Mouse (Mus musculus): ENCODE measurements around the gene Tdgf1.

The Tdgf1 gene

GRCm38 (mm10) chr9:110945926-110946325 is at the start of gene Tdgf1:
Gene Tdgf1, minus strand, starts transcription at chr9:110946158.
- no peak for DNase-seq

GRCm38 (mm10) chr9:110994716-110995172 is 48.8 kb upstream of the Tdgf1 start:
- peak; percentile 70 for DNase-seq

- DNase-seq = no peak
Observed at GRCm38 (mm10) chr9:110993281-110993709, 47.3 kb upstream of the Tdgf1 start.

GRCm38 (mm10) chr9:110990204-110990603 is 44.2 kb upstream of the Tdgf1 start, which contains the start of gene Rtp3:
Gene Rtp3, minus strand, starts transcription at chr9:110990583.
- no peak for DNase-seq

- no peak for DNase-seq
Observed at GRCm38 (mm10) chr9:110989543-110989942, 43.6 kb upstream of the Tdgf1 start.

- DNase-seq = no peak
Observed at GRCm38 (mm10) chr9:110989141-110989540, 43.2 kb upstream of the Tdgf1 start.

- no peak for DNase-seq
Observed at GRCm38 (mm10) chr9:110988078-110988477, 42.1 kb upstream of the Tdgf1 start.

- DNase-seq = no peak
Observed at GRCm38 (mm10) chr9:110987331-110987730, 41.4 kb upstream of the Tdgf1 start.

GRCm38 (mm10) chr9:110985951-110986350 is 40.0 kb upstream of the Tdgf1 start:
- no peak for DNase-seq

GRCm38 (mm10) chr9:110985541-110985940 is 39.6 kb upstream of the Tdgf1 start:
- DNase-seq = no peak

GRCm38 (mm10) chr9:110984096-110984495 is 38.1 kb upstream of the Tdgf1 start:
- DNase-seq = no peak

- no peak for DNase-seq
Observed at GRCm38 (mm10) chr9:110982351-110982750, 36.4 kb upstream of the Tdgf1 start.

- DNase-seq = no peak
Observed at GRCm38 (mm10) chr9:110979411-110979810, 33.5 kb upstream of the Tdgf1 start.

- no peak for DNase-seq
Observed at GRCm38 (mm10) chr9:110965910-110966231, 19.9 kb upstream of the Tdgf1 start.

- no peak for DNase-seq
Observed at GRCm38 (mm10) chr9:110965062-110965909, 19.3 kb upstream of the Tdgf1 start.

GRCm38 (mm10) chr9:110963566-110964115 is 17.7 kb upstream of the Tdgf1 start:
- no peak for DNase-seq

- no peak for DNase-seq
Observed at GRCm38 (mm10) chr9:110961386-110961785, 15.4 kb upstream of the Tdgf1 start.

- no peak for DNase-seq
Observed at GRCm38 (mm10) chr9:110960230-110961149, 14.5 kb upstream of the Tdgf1 start.

- DNase-seq = no peak
Observed at GRCm38 (mm10) chr9:110959669-110960068, 13.7 kb upstream of the Tdgf1 start.

GRCm38 (mm10) chr9:110955962-110956361 is 10.0 kb upstream of the Tdgf1 start:
- DNase-seq = no peak

- DNase-seq = no peak
Observed at GRCm38 (mm10) chr9:110954681-110955445, 8.9 kb upstream of the Tdgf1 start.

Data from cerebellum, adult 9-10 months (tissue).